Mouse (Mus musculus): ENCODE measurements around the gene Pxt1.
A peak's percentile ranks its signal among the peaks of the same experiment; 100 is the strongest.

The Pxt1 gene

DNA sequence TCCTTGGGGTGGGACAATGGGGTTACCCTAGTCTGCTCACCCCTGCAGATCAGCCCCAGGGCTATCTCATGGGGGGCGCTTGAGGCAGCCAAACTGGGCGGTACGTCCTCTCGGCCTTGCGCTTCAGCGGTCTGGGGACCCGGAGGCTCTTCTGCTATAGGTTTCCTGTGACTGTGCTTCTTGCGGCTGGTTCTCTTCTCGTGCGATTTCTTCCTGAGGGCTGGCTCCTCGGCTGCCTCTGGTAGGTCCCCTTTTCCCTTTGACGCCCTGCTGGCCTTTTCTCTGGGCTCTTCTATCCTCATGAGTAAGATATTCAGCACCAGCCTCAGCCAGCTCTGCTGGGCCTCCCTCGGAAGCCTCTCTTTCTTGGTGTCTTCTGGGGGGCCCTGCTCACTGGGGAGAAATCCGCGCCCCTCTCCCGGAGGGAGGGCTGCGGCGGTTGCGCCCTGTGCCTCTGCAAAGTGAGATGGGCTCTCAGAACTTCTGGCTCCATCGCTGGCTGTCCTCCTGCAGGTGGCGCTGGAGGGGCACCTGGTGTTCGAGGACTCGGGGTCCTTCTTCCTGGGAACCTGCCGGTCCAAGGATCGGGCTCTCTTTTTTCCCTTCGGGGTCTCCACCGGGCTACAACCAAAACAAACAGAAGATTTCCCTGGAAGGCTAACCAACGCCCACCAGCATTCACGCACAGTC lies 34.2 kb downstream of the Pxt1 start:
- DNase-seq = peak; percentile 72

DNA sequence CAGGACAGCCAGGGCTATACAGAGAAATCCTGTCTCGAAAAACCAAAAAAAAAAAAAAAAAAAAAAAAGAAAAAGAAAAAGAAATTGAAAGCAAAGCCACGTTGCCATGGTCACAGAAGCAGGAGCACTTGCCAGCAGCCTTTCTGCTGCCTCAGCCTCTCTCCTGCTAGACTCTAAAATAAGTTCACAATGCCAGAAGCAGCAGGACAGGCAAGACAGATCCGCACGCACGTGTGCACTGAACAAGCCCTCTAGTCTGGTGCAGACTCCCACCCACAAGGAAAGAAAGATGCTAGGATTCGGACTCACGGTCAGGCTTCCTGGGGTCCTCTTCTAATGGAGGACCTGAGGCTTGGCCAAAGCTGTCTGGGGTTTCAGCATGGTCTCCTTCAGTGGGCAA lies 35.7 kb downstream of the Pxt1 start:
- peak; percentile 53 for DNase-seq

DNA sequence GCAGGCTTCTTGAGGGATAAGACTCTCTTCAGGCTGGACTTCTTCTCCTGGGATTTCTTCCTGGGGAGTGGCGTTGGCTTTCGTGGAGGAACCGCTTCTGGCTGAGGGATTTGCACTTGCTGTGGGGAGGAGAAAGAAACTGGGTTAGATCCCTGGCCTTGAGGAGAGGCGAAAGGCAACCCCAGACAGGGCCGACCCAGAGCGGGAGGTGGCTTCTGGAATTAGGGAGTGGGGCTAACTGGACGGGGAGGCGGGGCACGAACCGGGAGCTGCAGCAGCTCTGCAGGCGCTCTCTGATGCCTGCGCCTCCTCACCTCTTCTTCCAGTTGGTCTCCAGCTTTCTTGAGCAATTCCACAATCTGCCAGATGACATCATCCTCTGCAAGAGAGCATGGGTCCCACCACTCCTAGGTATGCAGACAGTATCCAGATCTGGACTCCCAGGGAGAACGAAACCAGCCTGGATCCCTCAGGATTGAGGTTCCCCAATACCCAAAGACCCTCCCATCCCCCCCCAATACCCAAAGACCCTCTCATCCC lies 38.2 kb downstream of the Pxt1 start:
- peak; percentile 17 for DNase-seq

DNA sequence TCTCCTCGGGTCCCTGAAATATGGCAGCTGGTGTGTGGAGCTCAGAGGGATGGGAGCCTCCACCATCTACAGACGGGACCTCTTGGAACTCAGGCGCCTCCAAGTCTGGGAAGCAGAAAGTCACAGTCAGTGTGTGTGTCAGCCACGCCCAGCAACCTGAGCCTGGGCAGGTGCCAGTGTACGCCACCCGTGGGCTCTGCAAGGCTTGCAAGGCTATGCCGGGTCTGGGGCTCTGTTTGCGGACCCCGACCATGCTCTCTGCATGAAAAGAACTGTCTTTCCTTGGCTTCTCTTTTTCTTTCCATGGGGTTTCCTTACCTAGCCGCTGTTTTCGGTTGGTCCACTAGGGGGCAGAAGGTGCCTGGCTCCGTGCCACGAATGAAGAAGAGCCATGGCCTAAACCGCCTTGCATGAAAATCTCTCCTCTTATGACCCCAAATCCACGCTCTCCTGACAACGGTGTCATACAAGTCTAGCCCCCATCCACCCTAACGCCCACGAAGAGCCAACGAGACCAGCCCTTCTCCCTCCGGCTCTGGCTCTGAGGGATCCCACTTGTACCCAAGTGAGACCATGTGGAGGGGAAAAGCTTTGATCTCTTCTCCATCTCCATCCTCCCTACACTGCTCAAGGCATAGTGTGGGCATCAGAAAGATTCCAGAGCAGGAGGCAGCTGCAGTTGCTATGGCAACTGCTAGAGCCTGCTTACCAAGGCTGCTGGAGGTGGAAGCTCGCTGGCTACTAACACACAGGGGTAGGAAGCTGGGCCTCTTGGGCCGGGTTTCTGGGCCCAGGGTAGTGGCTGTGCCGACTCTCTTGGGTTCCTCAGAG lies 38.9 kb downstream of the Pxt1 start:
- DNase-seq = peak; percentile 62

DNA sequence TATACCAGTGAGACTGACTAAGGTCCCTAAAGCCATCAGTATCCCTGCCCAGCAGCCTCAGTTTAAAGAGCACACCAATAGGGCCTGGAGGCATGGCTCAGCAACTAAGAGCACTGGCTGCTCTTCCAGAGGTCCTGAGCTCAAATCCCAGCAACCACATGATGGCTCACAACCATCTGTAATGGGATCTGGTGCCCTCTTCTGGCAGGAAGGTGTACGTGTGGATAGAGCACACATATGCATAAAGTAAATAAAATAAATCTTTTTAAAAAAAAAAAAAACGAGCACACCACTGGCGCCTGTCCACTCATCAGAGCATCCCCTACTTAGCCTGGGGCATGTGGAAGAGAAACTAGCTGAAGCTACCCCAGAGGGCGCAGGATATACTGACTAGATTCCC lies 42.1 kb downstream of the Pxt1 start:
- DNase-seq = no peak

DNA sequence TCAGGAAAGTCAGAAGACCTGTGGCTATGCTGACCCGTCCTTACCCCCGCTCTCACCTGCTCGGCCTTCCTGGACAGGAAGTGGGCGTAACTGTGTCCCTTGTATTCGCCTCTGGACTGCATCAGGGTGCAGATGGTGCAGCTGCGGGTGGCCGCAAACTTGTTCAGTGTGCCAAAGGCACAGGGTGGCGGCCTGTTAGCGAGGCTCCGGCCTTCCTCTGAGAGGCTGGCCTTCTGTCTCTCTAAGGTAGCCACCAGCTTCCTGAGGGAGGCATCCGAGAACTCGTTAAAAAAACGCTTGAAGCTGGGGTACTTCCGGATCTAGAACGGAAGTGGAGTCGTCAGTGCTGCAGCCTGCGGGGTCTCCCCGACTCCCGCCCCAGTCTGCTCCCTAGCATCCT lies 44.2 kb downstream of the Pxt1 start:
- DNase-seq = no peak

DNA sequence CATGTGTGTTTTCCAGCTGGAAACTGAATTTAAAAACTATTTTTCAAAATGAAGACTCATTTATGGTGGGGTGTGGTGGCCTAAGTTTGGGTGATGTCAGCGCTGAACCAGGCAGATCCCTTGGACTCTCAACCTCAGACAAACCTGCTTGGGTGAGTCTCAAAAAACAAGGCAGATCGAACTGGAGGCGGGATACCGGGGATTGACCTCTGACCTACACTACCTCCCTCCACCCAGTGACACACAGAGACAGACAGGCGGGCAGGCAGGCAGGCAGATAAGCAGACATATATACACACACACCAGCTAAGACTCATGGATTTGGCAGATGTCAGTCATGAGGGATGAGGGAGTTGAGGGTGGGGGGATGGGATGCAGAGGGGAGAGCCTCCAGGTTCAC lies 45.4 kb downstream of the Pxt1 start:
- no peak for DNase-seq

DNA sequence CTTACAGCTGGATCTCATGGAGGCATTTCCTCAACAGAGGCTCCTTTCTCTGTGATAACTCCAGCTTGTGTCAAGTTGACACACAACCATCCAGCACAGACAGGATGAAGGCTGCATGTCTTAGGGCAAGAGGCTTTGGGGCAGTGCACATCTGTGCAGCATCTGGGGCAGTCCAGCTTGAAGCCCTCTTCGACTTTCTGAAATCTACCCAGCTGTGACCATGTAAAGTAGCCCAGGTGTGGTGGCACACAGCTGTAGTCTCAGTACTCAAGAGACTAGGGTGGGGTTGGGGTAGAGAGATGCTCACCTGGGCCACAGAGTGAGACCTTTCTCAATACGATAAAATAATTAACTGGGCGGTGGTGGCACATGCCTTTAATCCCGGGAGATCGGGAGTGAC lies 45.8 kb downstream of the Pxt1 start:
- DNase-seq = no peak

DNA sequence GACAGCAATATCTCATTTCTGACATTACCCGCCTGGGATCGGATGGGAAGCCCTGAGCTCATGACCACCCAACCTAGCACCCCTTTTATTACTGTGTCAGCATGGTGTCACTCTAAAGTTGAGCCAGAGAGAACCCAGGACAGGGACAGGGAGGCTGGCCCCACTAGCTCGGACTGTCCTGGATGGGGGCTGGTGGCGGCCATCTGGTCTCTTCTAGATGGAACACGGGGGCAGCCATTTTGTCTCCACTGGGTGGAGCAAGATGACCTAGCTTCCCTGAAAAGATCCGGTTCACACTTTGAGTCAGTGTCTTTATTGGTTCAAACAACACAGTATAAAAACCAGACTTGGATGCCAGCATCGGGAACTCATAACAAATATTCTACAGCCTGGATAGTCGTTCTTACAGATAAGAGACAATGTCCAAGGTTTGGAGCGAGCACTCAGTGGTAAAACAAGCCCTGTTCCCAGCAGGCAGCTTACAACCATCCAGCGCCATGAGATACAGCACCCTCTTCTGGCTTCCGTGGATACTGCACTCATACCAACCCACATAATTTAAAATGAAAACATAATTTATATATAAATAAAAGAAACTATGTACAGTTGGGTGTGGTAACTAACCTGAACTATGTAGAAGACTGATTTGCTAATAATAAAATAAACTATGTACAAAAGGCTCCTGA lies 47.4 kb downstream of the Pxt1 start:
- no peak for DNase-seq

DNA sequence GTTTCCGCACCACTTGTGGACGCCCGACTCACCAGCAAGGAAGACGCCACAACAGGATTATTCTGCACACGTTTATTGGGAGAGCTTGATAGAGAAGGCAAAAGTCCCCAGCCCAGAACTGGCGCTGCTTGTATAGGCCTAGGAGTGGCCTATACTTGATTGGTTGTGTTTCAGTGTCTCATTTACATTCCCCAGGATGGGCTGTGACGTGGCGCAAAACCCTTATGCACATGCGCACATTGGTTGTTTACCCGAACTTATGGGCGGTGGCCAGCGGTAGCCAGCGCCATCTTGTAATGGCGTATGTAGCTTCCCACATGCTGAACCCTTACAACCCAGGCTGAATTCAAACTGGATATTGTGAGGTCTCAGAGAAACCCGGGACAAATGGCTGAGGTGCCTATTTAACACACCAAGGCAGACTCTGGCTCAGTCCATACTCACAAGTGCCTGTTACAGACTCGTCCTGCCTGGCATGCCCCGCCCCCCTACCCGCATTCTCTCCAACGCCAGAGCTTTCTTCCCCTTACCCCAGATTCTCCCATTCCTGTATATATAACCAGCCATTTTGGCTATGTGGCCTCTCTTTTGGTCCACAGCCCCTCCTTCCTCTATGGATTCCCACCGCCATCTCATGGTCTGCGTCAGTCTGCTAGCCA lies 48.3 kb downstream of the Pxt1 start:
- DNase-seq = no peak

DNA sequence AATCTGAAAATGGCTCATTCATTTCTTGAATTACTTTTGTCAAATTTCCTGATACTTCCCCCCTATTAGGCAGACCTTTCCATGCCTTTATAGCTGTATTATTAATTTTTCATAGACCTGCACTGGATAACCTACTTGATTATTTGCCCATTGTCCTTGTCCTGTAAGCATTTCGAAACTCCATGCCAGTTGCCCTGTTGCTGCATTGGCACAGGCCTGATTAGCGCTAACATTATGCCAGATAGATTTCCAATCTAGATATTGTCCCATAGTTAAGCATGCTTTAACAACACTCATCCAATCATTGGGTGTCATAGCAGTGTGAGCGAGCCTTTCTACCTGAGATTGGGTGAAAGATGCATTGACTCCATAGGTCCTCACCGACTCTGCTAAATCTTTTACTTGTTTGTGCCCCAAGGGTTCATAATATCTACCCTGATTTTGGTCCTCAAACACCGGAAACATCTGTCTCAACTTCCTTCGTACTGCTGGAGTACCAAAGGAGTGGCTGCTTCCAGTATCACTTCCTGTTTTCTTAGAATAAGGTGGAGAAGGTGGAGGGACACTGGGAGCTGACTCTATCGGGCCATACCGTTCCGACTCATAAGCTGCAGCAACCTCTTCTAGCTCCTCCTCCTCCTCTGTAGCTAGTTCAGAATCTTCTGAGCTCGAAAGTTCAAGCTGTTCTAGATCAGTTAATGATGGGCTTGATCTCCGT lies 49.4 kb downstream of the Pxt1 start:
- DNase-seq = no peak

DNA sequence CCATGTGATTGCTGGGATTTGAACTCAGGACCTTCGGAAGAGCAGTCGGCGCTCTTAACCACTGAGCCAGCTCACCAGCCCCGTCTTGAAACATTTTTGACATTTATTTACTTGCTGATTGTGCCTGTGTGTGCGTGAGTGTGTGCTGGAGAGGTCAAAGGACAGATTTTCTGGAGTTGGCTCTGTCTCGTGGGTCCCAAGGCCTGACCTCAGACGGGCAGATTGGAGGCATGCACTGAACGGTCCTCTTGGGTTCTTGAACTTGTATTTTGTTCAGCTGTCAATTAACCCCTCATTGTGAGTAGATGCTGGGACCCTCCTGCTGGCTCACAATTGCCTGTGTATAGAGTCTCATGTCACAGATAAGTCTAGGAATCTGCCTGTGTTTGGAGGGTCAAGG lies 57.4 kb downstream of the Pxt1 start:
- no peak for DNase-seq

DNA sequence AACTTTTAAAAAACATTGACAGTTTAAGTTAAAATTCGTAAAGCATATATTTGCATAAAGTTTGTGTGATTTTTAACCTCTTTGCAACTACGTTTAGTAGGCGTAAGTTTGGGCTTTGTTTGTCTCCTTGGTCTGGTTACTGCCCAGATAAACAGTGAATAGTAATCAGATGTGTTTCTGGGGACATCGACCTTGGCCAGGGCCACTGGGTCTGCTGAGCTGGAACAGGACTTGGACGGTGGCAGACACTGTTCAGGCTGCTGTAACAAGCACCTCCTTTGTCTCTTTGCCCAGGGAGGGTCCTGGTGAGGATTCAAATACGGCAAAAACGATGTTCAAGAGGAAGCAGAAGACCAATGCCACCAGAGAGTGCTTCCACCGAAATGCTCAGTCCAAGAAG lies 58.4 kb downstream of the Pxt1 start:
- no peak for DNase-seq

Measured in right cerebral cortex, postnatal 4 days (tissue).